Mouse (Mus musculus) ovary, postnatal 36 days (tissue): ENCODE data around the gene Ksr2.
"Not testable (repeated sequence)": the region's sequence is repeated elsewhere in the genome, so short reads cannot be mapped to it uniquely, and the experiment has no call there.

Source experiments
- DNase-seq: peaks from one replicate; pipeline ENCODE4 v3.0.0; 2022; ENCODE audit warnings: low spot score, mixed read lengths

Gene Ksr2

DNA sequence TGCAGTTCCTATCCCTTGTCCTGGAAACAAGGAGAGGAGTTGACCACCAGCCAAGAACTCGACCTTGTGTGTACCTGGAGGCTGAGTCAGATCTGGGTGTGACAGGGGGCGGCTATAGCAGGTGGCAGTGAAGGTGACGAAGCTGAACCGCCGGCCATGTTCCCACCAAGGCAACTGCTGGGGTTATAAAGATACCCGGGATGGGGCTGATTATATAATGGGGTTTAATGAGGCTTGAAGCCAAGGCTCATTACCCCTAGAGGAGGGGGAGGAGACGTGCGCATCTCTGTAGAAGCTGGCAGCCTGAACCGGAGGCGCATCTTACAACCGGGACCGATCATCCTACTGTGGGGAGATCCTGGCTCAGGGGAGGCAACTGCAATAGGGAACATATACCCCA is 208.4 kb downstream of the Ksr2 start:
- DNase-seq = no peak

DNA sequence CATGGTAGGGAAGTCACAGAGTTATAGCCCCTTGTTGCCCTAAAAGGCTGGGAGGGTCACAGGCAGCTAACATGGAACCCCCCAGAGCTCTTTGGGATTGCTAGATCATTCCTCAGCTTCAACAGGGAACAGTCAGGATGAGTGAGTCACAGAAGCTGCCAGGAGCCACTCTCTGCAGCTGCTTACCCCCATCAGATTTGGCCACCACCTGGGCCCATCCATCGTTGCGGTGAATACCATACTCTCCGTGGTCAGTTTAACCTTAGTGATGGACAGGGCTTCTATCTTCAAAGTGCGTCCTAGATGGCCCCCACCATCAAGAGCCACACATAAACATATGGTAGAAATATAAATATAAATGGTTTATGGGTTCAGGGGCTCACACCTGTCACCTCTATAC is 209.4 kb downstream of the Ksr2 start:
- not testable (repeated sequence) for DNase-seq

DNA sequence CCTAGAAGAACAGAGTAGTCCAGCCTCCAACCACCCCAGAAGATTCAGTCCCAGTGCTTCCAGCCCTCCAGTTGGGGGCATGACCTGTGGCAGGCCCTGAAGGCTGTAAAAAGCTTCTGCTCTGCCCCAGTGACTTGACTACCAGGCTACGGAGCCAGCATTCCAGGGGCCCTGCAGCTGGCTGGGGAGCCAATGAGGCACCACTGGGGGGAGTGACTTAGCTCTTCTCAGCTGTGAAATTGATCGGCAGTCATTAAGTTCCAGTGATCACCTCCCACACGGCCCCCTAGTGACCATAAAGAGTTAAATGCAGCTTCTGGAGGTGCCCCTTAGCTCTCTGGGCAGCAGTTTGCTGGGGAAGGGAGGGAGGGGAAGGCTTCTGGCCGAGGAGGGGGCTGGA is 213.1 kb downstream of the Ksr2 start:
- no peak for DNase-seq

DNA sequence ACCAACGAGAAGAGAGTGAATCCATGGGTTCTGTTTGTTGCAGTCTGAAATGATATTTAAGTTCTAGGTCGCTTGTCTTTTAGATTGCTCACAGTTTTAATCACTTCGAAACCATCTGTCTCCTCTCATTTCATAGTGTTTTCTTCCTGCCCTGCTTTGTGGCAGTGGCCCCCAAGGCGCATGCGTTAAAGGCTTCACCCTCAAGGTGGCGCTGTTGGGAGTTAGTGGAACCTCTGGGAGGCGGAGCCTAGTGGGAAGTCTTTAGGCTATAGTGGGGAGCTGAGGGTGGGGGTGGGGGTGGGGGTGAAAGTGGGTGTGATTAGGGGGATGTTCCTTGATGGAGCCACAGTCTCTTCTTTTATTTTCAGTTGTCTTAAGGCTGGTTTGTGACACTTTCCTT is 214.6 kb downstream of the Ksr2 start:
- peak; percentile 21 for DNase-seq

DNA sequence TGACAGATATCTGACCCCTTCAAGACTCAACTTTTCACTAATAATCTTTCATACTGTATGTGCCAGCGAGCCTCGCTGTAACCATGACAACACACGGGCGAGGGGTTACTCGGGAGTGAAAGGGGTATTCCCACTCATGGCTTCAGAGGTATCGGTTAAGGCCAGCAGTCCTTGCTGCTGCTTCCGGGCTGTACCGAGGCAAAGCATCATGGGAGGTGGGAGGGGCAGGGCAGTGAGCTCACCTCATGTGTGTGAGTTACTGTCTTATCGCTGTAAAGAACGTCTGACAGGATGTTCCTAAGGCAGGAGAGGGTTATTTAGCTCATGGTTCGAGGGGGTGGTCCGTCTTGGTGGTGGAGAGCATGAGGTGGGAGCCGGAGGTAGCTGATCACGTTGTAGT is 215.8 kb downstream of the Ksr2 start:
- DNase-seq = no peak

DNA sequence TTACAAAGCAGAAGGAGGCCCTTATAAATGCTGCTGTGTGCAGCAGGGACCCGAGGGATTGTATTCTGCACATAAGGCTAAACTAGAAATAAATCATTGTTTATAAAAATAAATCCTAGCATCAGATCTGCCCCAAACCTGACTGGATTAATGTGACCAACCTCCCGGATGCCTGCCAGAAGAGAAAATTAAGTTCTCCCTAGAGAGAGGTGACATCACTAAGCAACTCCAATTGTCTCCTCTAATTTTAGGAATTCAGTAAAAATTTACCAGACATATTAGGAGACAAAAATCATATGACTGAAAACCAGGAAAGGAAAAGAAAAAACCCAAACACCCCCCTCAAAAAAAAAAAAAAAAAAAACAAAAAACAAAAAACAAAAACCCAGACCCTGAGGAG is 221.4 kb downstream of the Ksr2 start:
- no peak for DNase-seq

DNA sequence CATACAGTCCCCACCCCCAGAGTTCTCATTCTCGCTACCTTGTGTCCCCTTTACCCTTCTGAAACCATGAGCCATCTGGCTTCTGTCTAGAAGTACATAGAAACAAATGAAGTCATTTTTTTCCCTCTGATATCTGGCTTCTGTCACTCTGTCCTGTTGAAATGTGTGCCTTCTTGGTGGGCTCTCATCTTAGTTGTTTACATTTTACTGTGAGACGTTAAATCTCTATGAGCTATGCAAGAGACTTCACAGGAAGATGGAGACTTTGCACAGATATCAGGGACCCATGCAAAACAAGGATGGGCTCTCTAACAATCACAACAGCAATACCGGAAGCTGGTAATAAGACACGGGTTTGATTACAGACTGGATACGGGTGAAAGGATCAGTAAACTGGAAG is 222.0 kb downstream of the Ksr2 start:
- DNase-seq = no peak

DNA sequence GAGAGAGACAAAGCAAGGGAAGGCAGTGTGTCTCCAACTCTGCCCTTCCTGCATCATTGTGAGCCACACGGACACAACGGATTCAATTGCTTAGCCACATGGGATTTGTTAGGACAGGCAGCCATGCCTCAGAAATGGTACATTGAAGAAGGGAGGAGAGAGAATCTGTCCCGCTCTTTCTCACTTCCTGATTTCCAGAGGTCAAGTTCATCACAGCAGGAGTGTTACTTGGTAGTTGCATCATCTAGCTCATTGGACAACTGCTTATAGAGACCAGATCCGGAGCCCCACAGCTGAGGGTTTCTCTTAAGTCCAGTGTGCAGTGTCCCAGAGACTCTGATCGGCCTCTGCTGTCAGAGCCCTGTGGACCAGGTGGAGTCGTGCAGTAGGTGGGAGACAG is 227.8 kb downstream of the Ksr2 start:
- no peak for DNase-seq

DNA sequence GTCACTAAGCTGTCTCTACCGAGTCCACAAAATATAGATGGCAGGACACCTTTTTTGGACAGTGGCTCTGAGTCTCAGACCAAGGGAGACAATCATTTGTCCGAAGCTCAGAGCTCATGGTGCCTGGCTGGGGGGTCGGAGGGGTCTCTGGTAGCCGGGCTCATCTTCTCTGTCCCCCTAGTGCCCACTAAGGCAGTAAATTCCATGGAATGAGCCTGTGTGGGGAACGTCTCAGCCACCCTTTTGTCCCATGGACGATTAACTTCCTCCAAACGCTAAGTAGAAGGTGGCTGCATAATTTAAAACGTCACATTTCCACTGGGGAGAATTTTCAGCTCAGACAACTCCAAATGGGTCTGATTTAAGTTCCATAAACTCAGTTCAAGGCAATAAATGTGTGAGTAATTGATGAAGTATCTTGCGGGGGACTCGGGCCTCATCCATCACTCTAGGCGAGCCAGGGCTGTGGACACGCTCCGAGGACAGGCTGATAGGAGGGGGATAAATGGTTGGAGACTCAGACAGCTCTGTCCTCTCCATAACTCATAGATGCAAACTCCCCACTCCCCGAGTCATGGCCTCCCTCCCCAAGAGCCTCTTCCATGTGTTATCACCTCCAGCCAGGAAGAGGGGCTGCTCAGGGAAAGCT is 237.6 kb downstream of the Ksr2 start:
- DNase-seq = no peak

DNA sequence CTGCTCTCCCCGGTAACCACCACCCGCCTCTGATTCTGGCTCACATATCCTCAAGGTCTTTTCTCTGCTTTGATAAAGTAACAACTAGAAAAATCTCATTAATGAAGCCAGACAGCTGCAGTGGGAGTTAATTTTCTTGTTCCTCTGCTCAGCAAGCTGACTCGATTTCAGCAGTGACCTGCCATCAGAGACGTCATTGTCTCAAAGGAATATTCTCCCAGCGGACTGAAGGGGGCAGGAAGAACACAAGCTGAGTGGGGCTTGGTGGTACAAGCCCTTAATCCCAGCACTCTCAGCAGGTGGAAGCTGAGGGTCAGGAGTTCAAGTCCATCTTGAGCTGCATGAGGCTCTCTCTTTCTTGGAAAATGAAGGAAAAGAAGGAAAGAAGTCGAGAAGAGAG is 244.8 kb downstream of the Ksr2 start:
- DNase-seq = no peak

DNA sequence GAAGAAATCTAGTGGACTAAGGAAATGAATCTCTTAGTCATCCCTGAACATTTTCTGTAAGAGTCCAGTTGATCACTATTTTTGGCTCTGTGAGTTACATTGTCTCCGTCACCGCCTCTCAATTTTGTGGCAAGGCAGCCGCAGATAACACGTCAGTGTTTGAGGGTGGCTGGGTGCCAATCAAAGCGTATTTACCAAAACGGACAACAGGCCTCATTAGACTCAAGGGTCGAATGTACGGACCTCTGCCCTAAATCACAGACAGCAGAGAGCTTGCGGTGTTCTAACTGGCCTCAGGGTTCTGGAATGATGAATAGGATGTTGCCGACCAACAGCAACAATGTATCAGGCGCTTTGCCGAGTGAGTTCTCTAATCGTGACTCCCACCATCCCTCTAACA is 245.8 kb downstream of the Ksr2 start:
- no peak for DNase-seq

DNA sequence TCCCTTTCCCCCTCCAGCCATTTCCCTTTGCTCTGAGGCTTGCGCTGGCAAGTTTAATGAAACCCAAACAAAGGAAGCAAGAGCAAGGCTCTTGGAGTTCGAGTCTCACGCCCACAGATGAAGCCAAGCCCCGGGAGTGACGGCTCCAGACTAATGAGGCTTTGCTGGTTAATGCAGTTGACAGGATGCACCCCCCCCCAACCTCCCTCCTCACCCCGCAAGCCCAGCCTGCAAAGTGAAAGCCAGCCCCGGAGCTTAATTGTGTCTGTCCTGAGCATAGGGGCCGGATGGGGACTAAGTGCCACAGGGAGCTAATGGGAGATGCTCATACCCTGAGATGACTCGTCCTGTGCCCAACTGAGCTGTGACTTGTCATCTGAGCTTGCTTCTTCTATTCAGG is 251.4 kb downstream of the Ksr2 start:
- no peak for DNase-seq

DNA sequence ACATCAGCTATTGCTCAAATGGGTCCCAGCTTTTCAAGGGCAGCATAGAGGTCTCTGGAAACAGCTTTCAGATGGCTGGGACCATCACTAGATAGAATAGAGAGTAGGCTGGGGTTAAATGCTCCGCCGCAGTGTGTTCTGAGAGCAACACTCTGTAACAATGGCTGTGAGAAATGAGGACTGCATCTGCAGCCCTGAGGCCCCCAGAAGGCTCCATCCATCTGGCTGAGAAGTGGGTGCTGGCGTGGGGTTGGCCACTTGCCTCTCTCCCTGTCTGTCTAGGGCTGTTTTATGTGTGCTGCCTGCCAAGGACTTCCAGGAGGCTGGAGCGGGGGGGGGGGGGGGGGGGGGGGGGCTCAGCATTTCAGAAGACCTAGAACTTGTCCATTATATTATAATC is 253.5 kb downstream of the Ksr2 start:
- no peak for DNase-seq

DNA sequence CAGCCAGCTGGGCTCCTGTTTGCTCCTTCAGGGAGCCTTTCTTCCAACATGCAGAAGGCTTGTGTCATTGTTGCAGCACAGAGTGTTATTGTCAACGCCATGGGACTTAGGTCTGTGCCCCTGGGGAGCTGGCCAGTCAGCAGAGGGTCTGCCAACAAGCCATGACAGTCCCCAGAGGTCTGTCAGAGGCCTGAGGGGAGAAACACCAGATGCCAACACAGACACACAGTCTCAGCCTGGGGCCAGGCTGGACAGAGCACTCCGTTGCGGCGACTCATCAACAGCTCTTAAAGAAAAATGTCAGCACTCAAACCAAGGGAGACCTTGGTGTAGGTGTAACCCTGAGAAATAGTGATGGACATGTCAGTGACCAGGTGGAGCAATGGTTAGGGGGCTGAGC is 255.5 kb downstream of the Ksr2 start:
- DNase-seq = no peak

DNA sequence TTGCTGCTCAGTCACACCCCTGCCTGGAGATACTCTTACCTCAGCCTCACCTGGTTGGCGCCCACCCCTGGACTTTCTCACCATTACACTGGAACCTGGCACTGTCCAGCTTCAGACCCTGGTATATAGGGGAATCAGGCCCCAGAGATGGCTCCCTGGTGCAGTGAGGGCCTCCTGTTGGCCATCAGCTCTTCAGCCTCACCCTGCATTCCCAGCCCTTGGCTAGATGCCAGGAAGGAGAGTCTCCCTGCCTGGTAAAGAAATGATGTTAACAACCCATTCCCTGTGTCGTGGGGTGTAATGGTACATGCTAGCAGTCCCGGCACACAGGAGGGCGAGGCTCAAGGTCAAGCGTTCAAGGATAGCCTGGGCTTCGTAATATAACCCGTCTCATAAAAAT is 256.0 kb downstream of the Ksr2 start:
- DNase-seq = no peak

DNA sequence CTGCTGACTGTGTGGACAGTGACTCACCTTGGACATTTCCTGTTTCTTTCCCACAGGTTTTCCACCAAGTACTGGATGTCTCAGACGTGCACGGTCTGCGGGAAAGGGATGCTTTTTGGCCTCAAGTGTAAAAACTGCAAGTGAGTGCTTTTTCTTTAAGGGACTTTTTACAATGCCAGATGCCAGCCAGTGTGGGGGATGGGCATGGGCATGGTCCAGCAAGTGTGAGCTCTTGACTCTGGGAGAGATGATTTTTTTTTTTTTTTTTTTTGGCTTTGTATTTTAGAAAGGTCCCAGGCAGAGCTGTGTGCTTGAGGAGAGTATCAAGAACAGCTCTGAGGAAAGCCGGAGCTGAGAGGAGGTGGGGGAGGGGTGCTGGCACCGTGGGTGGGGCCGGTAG is 257.6 kb downstream of the Ksr2 start:
- DNase-seq = no peak

DNA sequence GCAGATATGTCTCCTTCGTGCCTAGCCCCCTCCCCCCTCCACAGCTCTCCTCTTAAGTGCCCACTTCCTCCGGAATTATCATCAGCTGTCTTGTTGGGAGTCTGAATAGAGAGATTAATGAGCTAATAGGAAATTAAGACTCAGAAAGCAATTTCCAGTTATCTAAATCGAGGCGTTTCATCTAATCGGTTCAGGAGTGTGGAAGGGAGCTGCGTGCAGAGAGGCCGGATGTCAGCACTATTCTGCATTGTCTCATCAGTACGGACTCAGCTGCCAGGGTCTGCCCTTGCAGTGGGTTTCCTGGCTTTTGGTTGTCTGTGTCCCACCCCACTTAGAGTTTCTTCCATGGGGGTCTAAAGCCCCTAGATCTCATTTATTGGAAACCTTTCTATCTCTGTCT is 262.0 kb downstream of the Ksr2 start:
- DNase-seq = no peak

DNA sequence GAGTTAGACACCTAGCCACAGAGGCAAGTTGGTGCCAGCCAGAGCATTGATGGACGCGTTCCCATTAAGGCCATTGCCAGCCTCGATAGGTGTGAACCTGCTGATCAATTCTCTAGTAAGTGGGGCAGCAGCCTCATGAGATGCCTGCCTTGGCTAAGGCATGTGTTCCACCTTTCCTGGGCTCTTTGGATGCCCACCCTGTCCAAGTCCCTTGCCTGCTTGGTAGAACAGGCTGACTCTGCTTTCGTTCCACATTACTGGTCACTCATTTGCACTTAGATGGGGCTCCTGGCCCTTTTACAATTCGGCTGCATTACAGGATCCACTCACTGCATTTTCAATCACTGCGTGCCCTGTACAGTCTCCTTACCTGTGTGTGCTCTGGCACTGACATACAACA is 263.4 kb downstream of the Ksr2 start:
- DNase-seq = no peak

DNA sequence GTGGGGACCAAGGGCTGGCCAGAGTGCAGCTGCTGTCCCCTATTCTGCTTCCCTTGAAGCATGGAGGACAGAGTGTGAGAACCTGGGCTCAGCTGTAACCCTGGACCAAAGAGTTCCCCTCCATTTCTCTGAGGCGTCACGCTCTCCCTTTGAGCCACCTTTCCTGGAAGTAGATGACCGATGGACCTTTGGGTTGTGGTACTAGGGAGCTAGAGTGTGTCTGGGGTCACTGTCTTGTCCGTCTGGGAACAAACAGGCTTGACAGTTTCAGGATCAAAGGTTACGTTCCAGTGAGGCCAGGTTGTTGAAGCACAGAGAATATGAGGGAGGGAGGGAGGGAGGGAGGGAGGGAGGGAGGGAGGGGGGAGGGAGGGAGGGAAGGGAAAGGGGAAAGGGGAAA is 264.6 kb downstream of the Ksr2 start:
- DNase-seq = no peak

DNA sequence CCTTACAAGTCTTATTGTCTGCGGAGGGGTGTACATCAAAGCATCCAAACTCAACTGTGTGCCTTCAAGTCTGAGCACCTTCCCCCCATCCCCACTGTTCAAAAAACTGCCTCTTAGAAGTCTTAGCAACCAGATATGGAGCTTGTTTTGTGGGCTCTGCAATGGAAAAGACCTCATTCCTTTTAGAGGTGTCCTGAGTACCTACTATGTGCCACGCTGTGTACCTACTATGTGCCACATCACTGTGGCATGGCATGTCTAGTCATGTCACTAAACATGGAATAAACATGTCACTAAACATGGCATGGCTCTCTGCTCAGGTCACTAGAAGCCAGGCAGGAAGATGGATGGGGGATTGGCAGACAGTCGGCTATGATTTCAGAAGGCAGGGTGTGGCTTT is 268.4 kb downstream of the Ksr2 start:
- DNase-seq = no peak

DNA sequence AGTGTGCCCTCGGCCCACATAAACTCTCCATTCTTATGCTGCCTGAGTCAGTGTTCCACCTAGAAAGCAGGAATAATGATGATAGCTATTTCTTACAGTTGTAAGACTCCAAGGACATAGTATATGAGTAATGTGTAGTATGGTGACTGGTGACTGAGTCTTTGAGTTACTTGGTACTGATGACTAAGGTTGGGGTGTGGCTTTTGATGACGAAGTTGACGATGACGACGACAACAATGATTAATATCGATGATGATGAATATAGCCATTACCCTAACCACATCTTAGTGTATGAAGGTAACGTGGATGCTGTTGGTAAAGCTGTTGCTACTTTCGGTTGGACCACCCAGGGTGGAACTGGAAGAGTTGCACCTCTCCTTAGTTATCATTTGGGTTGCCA is 270.7 kb downstream of the Ksr2 start:
- no peak for DNase-seq

DNA sequence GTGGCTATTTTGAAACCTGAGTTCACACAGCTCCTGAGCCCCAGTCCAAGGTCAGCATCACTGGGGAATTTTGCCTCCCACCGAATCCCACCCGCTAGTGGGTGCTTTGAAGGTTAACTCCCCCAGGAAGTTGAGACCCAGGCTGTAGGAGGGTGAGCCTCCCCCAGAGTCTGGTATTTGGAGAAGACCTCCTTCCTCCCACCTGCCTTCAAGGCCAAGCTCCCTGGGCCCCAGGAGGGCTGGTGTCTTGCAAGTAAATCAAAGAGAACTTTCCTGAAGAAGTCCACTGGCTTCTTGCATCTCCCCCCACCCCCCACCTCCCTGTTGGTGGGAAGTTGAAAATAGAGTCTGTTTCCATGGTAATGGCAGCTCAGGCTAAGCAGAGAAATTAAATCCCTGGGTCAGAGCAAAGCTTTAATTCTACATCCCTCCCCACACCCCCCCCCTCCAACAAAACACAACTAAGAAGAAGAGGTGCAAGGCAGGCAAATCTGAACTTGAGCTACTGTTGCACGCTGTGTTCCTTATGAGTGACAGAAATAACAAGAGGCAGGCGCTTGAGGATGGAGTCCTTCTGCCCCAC is 274.1 kb downstream of the Ksr2 start:
- peak; percentile 39 for DNase-seq

DNA sequence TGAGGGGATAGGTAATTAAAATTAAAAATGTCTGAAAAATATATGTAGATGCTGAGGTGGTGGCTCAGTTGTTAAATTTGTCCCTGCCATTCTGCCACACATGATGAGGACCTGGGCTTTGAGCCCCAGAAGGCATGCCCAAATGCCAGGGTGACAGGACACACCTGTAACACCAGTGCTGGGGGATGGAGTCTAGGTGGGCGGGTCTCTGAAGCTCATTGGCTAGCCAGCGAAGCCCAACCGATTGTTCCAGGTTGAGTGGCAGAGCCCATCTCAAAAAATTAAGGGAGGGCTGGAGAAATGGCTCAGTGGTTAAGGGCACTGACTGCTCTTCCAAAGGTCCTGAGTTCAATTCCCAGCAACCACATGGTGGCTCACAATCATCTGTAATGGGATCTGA is 274.9 kb downstream of the Ksr2 start:
- DNase-seq = no peak

DNA sequence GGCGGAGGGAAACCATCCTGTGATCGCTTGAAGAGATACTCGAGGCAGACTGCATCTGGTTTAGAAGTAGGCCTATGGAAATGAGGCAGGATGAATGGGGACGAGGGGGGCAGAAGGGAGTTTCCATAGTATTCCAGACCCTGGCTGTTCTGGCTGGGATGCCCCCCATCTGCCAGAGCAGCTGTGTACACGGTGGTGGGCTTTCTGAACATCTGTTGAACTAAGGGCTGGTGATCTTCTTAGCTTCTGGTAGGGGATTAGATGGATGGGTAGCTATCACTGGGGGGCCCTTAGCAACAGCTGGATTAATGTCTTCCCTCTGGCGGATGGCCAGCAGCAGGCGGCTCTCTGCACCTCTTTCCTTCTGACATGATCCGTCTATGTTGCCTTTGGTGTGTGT is 276.0 kb downstream of the Ksr2 start:
- DNase-seq = no peak

DNA sequence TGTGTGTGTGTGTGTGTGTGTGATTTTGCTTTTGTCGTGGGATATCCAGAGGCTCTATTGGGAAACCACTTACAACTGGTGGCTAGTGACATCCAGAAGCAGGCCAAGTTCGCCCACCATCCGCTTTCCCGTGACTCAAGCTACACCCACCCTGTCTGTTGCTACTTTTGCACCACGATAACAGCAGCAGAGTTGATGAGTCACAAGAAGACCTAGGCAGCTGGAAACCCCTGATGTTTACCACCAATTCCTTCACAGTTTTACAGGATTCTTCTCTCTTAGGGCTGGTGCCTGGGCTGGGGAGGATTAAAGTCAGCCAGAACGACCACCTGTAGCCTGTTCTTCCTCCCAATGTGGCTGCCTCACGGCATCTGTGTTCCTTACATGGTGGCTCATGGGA is 277.5 kb downstream of the Ksr2 start:
- no peak for DNase-seq
